Mouse (Mus musculus): ENCODE measurements around the gene Ptpn1. TPM values are rescaled to one million over a fixed set of nuclear protein-coding genes. Genes with fewer than 3 reads are reported as not detected.

Gene Ptpn1
- total and polyA plus RNA-seq, 3 experiments, result 69.8 to 131 (median 77.6) TPM

- TF ChIP-seq MAZ (IDR thresholded peaks at IDR 0.05; ENCODE audit: low read depth, low read length), result no peak
- no peak for TF ChIP-seq NRF1 (IDR thresholded peaks at IDR 0.05; ENCODE audit: low read depth, low read length)
Measured at GRCm38 (mm10) chr2:167958843-167959242, 27.0 kb downstream of the Ptpn1 start (continued).

- peaks cover 62 to 93% of the 10 kb centered on the region in 2 experiments for H3K4me1 ChIP-seq (ENCODE audit: control insufficient read depth in 1 of 2, insufficient read depth in 2 of 2)
- peak overlapping the region; percentile 28; the same call in 1 of the 2 replicates for H3K9ac ChIP-seq (ENCODE audit: insufficient read depth, low read depth)
- peak overlapping the region in 1 of 3 experiments; percentile 50 for H3K4me3 ChIP-seq (replicated peaks in 1 of 3; ENCODE audit: low read depth in 2 of 3, low read length in 2 of 3, poor library complexity in 1 of 3)
Measured at GRCm38 (mm10) chr2:167959384-167959911, 27.6 kb downstream of the Ptpn1 start.

GRCm38 (mm10) chr2:167959996-167960395, 28.1 kb downstream of the Ptpn1 start:
- DNase-seq (ENCODE audit: extremely low read depth), result peak; percentile 48
- Histone ChIP-seq H3K9ac (ENCODE audit: insufficient read depth, low read depth) (no peak overlapping the region), H3K79me2 (replicated peaks; ENCODE audit: control insufficient read depth, extremely low read depth, insufficient read depth, poor library complexity, severe bottlenecking) (peaks cover 74% of the 10 kb centered on the region), H3K4me3 (replicated peaks in 1 of 3; ENCODE audit: low read depth in 2 of 3, low read length in 2 of 3, poor library complexity in 1 of 3) (no peak overlapping the region), H3K9me3 (replicated peaks; ENCODE audit: low read length) (no peaks in the 10 kb centered on the region), H3K36me3 (replicated peaks in 1 of 2; ENCODE audit: control insufficient read depth in 1 of 2, insufficient read depth in 1 of 2, low read length in 1 of 2) (peaks cover 22 to 56% of the 10 kb centered on the region in 2 experiments), H3K4me1 (ENCODE audit: control insufficient read depth in 1 of 2, insufficient read depth in 2 of 2) (peaks cover 56 to 90% of the 10 kb centered on the region in 2 experiments), H3K27me3 (replicated peaks) (no peaks in the 10 kb centered on the region), H3K4me2 (ENCODE audit: insufficient read depth, low read depth, poor library complexity, severe bottlenecking) (peak overlapping the region; percentile 97), H3K27ac (ENCODE audit: insufficient read depth, low read depth) (peak overlapping the region; percentile 99)
- in situ Hi-C loops (cut with MboI; ENCODE audit: low pct_ligation_motif_present, low pct_unique_long_range_greater_than_20kb, low sequenced_read_pairs) (loop anchor here (10.0 kb wide), 1 partner anchor 55 kb away; no protein-coding TSS in a partner anchor), dilution Hi-C loops (cut with MboI; ENCODE audit: extremely low pct_ligation_motif_present, extremely low pct_unique_long_range_greater_than_20kb, low sequenced_read_pairs) (no loop called here)
- TF ChIP-seq ZKSCAN1 (IDR thresholded peaks at IDR 0.05; ENCODE audit: borderline replicate concordance, low read depth, low read length) (no peak), RCOR1 (conservative IDR thresholded peaks at IDR 0.05; ENCODE audit: low read depth, low read length) (no peak), JUN (IDR thresholded peaks at IDR 0.05; ENCODE audit: insufficient read depth, low read depth, low read length) (no peak), SIN3A (IDR thresholded peaks at IDR 0.05; ENCODE audit: low read length) (0 out of 2 replicates have a peak, but pooled peaks have one; percentile 52), USF1 (IDR thresholded peaks at IDR 0.05; ENCODE audit: low read depth, low read length) (no peak), ZMIZ1 (IDR thresholded peaks at IDR 0.05; ENCODE audit: low read depth, low read length) (no peak), JUND (conservative IDR thresholded peaks at IDR 0.05; ENCODE audit: low read depth, low read length) (no peak), CHD2 (IDR thresholded peaks at IDR 0.05; ENCODE audit: low read length) (peak; percentile 52; the same call in 1 of the 2 replicates), UBTF (IDR thresholded peaks at IDR 0.05; ENCODE audit: low read depth, low read length) (no peak; the same call in 1 of the 2 replicates), POLR2AphosphoS2 (IDR thresholded peaks at IDR 0.05; ENCODE audit: low read depth, low read length) (no peak), POLR2A (IDR thresholded peaks at IDR 0.05; ENCODE audit: low read depth, low read length) (no peak), MAX (IDR thresholded peaks at IDR 0.05; ENCODE audit: low read length) (no peak), MXI1 (IDR thresholded peaks at IDR 0.05; ENCODE audit: low read depth, low read length) (peak; percentile 38), ZNF384 (IDR thresholded peaks at IDR 0.05; ENCODE audit: low read depth, low read length) (no peak), GABPA (IDR thresholded peaks at IDR 0.05; ENCODE audit: insufficient replicate concordance, low read depth, low read length) (no peak), NRF1 (IDR thresholded peaks at IDR 0.05; ENCODE audit: low read depth, low read length) (0 out of 2 replicates have a peak, but pooled peaks have one; percentile 16), NELFE (IDR thresholded peaks at IDR 0.05; ENCODE audit: low read depth, low read length) (no peak), TBP (conservative IDR thresholded peaks at IDR 0.05; ENCODE audit: low read depth, low read length) (no peak), MEF2A (IDR thresholded peaks at IDR 0.05; ENCODE audit: borderline replicate concordance, low read depth, low read length) (no peak), MYC (IDR thresholded peaks at IDR 0.05; ENCODE audit: low read depth, low read length) (no peak)

More at GRCm38 (mm10) chr2:167959384-167959911, 27.6 kb downstream of the Ptpn1 start:
- in situ Hi-C loops (cut with MboI; ENCODE audit: low pct_ligation_motif_present, low pct_unique_long_range_greater_than_20kb, low sequenced_read_pairs), result no loop called here
- no peaks in the 10 kb centered on the region for H3K27me3 ChIP-seq (replicated peaks)
- TF ChIP-seq BHLHE40 (IDR thresholded peaks at IDR 0.05; ENCODE audit: low read depth, low read length) (peak; percentile 50), ZMIZ1 (IDR thresholded peaks at IDR 0.05; ENCODE audit: low read depth, low read length) (0 out of 2 replicates have a peak, but pooled peaks have one; percentile 11), TCF12 (IDR thresholded peaks at IDR 0.05; ENCODE audit: low read depth, low read length) (peak; percentile 95), CHD2 (IDR thresholded peaks at IDR 0.05; ENCODE audit: low read length) (peak; percentile 48; the same call in 1 of the 2 replicates), MEF2A (IDR thresholded peaks at IDR 0.05; ENCODE audit: borderline replicate concordance, low read depth, low read length) (peak; percentile 77; the same call in 1 of the 2 replicates), USF2 (conservative IDR thresholded peaks at IDR 0.05; ENCODE audit: low read depth, low read length) (no peak), UBTF (IDR thresholded peaks at IDR 0.05; ENCODE audit: low read depth, low read length) (peak; percentile 27; the same call in 1 of the 2 replicates), POLR2A (IDR thresholded peaks at IDR 0.05; ENCODE audit: low read depth, low read length) (no peak), MYC (IDR thresholded peaks at IDR 0.05; ENCODE audit: low read depth, low read length) (0 out of 2 replicates have a peak, but pooled peaks have one; percentile 6), ZNF384 (IDR thresholded peaks at IDR 0.05; ENCODE audit: low read depth, low read length) (no peak), ETS1 (conservative IDR thresholded peaks at IDR 0.05; ENCODE audit: low read depth, low read length) (peak; percentile 92), MXI1 (IDR thresholded peaks at IDR 0.05; ENCODE audit: low read depth, low read length) (peak; percentile 49; the same call in 1 of the 2 replicates), IRF4 (IDR thresholded peaks at IDR 0.05; ENCODE audit: low read depth, low read length) (peak; percentile 72), SIN3A (IDR thresholded peaks at IDR 0.05; ENCODE audit: low read length) (0 out of 2 replicates have a peak, but pooled peaks have one; percentile 8), HCFC1 (IDR thresholded peaks at IDR 0.05; ENCODE audit: low read depth, low read length) (no peak; the same call in 1 of the 2 replicates), RCOR1 (conservative IDR thresholded peaks at IDR 0.05; ENCODE audit: low read depth, low read length) (no peak), ZC3H11A (IDR thresholded peaks at IDR 0.05; ENCODE audit: low read depth, low read length) (no peak), ELF1 (IDR thresholded peaks at IDR 0.05; ENCODE audit: low read depth, low read length) (no peak), NRF1 (IDR thresholded peaks at IDR 0.05; ENCODE audit: low read depth, low read length) (0 out of 2 replicates have a peak, but pooled peaks have one; percentile 19), EP300 (IDR thresholded peaks at IDR 0.05; ENCODE audit: low read length) (peak; percentile 73)
- peak; percentile 77 for DNase-seq (ENCODE audit: extremely low read depth)
- peaks cover 17 to 54% of the 10 kb centered on the region in 2 experiments for H3K36me3 ChIP-seq (replicated peaks in 1 of 2; ENCODE audit: control insufficient read depth in 1 of 2, insufficient read depth in 1 of 2, low read length in 1 of 2)
- no peaks in the 10 kb centered on the region for H3K9me3 ChIP-seq (replicated peaks; ENCODE audit: low read length)
- dilution Hi-C loops (cut with MboI; ENCODE audit: extremely low pct_ligation_motif_present, extremely low pct_unique_long_range_greater_than_20kb, low sequenced_read_pairs), result no loop called here
- peaks cover 80% of the 10 kb centered on the region for H3K79me2 ChIP-seq (replicated peaks; ENCODE audit: control insufficient read depth, extremely low read depth, insufficient read depth, poor library complexity, severe bottlenecking)
- H3K4me2 ChIP-seq (ENCODE audit: insufficient read depth, low read depth, poor library complexity, severe bottlenecking), result peak overlapping the region; percentile 97
- peak overlapping the region; percentile 99 for H3K27ac ChIP-seq (ENCODE audit: insufficient read depth, low read depth)

Measured in CH12.LX (cell line).